Mouse (Mus musculus): ENCODE data around the gene Ccdc34.

Gene Ccdc34

DNA sequence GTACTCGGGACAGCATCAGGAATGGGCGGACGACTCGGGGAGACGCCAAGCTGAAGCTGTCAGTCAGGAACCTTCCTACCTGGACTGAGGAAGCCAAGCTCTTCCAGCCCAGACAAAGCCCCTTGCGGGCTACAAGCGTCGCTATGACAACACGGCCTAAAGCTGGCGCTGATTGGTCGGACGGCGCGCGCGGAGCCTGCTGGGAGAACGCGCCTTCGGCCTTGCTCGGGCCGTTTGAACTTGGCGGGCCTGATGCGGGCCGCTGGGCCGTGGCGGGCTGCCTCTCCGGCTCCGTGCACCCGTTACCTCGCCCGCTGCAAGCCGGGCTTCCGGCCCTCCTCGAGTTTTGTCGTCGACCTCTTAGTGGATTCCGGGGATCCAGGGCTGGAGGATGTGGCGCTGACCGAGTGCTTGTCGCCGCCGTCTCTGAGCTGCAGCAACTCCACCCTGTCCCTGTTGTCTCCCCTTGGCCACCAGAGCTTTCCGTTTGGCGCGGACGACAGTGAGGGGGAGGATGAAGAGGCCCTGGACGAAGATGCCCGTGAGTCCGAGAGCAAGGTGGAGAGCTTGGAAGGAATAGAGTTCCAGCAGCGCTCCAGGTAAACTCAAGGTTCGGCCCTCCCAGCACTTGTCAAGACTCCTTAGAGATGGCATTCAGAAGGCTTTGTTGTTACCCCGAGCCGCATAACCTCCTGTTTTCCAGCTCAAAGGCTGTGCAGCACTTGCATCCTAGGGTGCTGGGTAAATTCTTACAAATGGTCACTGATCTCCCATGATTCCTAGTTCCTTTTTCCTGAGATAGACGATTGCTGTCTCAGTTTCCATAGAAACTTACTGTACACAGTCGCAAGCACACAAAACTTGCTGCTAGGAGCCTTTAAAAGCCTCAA is at the start of gene Ccdc34:
Ccdc34 (plus strand) TSS at position 202 of the 890 bp plus-strand sequence.
- peak; percentile 94 for DNase-seq (ENCODE audit: low read depth, low spot score)

DNA sequence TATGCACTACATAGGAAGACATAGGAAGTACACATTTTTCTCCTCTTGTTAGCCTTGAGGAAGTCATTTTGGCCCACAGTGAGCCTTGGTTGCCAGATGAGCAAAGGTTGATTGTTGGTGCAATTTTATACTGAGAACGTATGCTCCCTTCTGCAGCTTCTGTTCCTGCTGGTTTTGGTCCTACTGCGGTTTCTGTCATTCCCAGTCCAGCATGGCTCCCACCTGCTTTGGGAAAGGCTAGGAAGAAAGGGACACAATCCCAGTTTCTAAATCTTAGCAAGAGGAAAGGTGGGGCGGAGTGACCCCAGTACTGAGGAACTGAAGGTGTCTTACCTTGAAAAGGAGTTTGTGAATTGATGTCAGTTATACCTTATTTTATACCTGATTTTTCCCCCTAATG is 48.2 kb upstream of the Ccdc34 start:
- DNase-seq (ENCODE audit: low read depth, low spot score), result no peak

DNA sequence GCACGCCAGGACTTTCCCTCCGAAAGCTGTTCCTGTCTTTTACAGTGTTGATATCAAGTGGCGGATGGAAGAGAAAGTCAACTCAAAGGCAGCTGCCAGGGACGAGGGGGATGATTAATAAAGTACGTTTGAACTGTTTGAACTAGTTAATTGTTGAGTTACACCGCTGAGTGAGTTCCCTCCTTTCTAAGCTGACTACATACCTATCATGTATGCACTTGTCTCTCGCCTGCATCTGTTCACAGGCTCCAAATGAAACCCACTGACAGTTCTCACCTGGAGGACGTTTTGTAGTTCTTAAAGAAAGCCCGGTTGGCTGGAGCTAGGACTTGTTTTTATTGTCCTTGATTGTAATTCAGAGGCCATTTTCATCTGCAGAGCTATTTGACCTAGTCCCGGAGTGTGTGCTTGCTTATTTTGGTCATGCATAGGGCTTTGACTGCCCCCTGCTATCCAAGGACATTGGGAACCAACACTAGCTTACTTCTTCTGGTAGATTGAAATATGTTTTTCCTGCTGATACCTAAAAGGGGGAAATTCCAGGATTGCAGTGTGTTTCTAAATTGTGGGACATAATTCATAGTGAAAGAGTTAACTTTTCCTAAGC is 47.6 kb upstream of the Ccdc34 start:
- DNase-seq (ENCODE audit: low read depth, low spot score), result no peak

DNA sequence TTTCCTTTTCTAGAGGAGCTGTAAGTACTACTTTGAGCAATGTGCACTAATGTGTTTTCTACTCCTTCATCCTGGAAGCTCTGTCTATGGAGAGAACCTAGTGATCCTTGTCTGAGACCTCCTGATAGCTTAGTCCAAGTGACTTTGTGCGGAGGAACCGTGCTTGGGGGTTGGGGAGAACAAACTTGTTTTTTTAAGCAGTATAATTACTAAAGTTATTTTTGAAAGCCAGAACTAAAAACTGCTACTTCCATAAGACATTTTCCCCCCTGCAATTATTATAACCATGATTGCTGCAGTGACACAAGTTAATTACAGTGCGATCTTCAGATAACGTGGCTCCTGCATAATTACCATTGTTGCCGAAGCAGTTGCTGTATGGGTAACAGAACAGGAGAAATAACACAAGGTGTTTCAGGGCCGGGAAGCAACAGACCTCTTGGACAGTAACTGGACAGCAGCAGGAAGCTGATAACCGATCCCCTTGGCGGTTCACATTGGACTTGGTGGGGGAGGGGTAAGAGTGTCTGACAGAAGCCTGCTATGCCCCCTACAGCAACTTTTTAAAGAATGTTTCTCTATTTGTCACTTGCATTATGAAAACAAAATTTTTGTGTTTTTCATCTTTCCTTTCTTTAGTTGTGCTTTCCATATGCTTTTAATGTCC is 46.7 kb upstream of the Ccdc34 start:
- DNase-seq (ENCODE audit: low read depth, low spot score), result no peak

DNA sequence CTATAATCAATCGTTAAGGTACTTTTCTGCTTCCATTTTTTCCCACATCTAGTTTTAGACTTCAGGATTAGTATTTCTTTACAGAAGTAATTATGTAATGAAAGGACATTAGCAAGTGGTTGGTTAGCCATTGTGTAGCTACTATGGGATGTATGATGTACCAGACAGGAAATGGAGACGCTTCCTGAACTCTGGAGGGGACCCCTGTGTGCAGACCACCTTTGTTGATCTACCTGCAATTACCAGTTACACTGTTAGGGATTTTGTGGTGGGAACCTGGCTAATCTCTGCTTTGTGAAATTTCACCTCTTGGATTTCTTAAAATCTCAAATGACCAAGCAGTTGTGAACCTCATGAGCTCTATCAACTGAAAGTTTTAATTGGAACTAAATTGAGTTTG is 45.3 kb upstream of the Ccdc34 start:
- DNase-seq (ENCODE audit: low read depth, low spot score), result no peak

DNA sequence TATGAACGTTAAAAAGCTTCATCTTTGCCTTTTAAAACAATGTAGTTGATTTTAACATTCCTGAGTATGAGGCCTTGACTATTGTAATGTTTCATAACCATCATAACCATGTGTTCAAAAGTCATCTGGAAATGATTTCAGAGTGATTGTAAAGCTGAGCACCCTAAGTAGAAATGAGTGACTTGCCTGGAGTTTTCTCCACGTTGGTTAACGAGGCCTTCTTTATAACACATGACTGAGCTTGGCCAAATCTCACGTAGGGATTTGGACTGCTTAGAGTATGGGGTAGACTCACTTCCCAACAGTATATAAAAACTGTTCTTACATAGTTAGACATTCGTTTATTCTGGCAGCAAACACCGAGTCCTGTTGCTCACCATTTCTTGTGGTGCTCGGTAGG is 44.7 kb upstream of the Ccdc34 start:
- DNase-seq (ENCODE audit: low read depth, low spot score), result no peak

DNA sequence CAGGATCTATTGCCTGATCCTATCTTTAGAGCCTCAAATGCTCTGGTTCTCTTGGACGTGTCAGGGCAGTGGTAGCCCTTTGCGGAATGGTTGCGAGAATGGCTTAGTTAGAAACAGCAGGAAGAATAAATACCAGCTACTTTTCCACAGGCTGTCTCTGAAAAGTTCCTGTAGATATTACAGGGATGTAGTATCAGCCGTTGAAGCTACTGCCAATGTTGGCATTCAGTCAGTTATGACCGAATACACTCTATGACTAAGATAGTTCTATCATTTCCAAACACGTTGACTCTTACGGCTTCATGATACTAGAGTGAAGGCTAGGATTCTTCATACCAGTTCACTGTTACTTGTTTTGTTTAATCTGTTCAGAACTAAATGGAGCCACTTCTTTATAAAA is 42.8 kb upstream of the Ccdc34 start:
- DNase-seq (ENCODE audit: low read depth, low spot score), result no peak

DNA sequence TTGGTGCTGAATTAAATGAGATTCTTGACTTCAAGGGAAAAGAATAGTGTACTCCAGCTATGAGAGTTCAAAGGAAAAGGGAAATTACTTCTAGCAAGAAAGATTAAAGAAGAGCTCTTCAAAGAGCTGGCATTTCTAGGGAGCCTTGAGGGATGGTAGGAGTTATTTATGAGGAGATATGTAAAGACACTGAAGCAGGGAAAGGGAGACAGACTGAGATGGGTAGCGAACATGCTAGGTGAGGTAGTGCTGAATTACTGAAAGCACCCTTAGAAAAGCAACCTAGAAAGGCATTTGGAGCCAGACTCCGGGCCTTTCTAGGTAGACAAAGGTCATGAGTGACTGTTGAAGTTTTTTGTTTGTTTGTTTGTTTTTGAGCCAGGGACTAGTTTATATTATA is 41.4 kb upstream of the Ccdc34 start:
- no peak for DNase-seq (ENCODE audit: low read depth, low spot score)

DNA sequence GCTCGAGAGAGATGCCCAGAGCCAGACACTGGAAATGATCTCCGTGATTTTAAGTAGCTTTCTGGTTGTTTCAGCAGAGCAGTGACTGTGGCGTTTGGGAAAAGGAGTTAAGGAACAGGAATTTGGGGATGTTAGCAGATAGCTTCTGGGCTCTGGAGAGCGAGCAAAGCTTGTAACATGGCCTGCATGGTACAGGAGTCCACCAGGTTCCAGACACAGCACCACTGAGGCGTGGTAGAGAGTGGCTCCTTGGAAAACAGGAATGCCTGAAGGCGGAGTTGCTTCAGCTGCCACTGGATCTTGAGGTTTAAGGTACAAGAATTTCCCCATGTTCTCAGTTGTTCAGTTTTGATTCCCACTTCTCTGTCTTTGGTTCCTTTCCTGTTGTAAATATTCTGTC is 40.3 kb upstream of the Ccdc34 start:
- DNase-seq (ENCODE audit: low read depth, low spot score), result no peak

DNA sequence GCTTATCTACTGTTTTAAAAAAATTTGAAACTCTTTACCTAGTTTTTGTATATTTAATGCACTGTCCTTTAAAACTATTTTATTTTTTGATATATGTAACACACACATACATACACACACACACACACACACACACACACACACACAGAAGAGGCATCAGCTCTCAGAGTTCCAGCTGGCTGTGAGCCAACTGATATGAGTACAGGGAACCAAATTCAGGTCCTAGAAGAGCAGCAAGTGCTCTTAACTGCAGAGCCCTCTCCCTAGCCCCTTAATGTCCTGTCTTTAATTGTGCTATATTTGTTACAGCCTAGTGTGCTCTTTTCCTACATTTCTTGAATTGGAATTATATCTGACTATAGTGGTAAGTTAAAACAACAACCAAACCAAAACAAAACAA is 38.4 kb upstream of the Ccdc34 start:
- DNase-seq (ENCODE audit: low read depth, low spot score), result no peak

DNA sequence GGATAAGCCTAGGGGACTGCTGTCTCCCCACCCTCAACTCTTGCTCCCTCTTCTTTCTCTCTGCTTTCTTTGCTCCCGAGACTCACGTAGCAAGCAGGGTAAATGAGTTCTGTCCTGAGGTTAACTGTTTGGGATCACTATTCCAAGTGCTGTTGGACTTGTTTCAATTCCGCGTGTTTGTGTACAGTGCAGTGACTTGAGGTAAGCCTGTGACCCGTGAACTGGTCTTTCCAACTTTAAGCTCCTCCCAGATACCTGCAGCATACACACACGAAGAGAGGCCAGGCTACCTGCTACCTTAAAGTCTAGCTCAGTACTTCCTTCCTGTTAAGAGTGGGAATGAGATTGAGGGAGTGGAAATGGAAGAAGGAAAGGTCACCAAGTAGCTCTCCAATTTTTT is 34.2 kb upstream of the Ccdc34 start:
- DNase-seq (ENCODE audit: low read depth, low spot score), result no peak

DNA sequence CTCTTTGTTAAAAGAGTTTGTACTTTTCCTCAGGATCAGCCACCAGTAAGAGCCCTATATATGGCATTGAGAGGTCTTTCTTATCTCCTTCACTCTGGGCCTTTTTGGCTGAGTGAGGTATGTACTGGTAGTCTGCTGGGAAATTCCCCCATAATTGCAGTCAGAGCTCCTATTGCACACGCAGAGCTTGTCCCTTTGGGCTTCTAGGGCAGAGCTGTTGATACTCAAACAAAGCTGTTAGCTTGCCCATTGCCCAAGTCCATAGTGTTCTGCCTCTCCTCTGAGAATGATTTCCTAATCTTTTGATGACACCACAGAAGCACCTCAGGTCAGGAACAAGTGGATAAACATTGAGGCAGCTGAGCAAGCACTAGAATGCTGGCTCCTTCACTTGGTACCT is 32.7 kb upstream of the Ccdc34 start:
- no peak for DNase-seq (ENCODE audit: low read depth, low spot score)

DNA sequence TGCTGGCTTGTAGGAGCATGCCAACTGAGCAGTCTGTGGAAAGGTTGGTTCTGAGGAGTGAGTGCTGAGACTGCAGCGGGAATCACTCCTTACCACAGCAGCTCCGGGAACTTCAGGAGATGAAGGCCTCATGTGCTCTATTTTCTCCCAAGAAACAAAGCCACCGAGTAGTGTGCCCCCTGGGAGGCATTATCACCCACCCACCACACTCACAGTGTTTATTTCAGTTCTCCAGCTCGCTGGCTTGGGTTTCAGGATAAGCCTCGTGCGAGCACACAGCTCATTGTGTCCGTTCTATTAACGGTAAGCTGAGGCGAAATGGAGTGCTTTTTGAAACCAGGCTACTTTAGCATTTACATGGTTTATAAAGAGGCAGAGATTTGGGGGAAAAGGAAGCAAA is 32.1 kb upstream of the Ccdc34 start:
- no peak for DNase-seq (ENCODE audit: low read depth, low spot score)

DNA sequence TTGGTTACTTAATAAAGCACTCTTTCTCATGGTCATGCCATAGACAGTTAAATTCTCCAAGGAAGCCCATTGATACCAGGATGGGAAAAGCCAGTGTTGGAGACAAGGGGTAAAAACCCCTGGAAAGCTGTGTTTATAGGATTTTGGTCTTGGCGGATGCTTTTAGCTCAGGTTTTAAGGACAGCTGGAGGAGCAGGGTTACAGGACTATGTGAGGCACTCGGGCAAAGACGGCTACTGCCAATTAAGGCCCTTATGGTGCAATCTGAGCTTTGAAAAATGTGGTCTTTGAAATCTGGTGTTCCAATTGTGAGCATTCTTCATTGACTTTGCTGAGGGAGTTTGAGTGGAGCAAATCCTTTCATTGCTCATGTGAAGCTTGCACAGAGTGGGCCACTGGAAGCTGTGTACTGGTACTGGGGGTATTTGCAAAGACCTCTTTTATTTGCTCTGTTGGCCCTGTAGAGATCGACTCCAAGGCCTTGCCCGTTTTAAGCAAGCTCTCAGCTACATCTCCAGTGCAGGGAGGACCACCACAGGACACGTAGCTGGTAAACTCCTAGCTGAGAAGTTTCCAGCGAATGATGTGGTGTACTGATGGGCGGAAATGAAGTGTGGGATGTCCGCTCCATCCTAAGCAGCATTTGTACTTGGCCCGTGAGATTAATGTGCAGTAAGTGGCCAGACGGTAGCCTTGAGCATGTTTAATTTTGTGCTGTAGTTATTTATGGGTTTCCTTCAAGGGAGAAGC is 31.4 kb upstream of the Ccdc34 start:
- no peak for DNase-seq (ENCODE audit: low read depth, low spot score)

DNA sequence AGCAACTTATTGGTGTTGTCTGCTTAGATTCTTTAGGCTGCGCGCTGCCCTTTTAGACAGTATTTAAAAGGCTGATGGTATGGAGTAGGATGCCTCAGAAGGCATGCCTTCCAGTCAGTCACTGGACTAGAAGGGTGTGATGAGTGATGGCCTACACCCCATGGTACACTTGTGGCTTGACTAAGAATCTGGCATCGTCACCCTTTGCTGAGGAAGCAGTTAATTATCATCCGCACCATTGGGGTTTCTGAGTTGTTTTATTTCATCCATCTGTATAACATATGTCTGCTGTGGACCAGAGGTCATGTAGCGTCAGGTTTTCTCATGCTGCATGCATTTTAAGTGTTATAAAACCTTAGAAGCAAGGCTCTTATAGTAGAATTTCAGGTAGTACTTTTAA is 29.7 kb upstream of the Ccdc34 start:
- no peak for DNase-seq (ENCODE audit: low read depth, low spot score)

DNA sequence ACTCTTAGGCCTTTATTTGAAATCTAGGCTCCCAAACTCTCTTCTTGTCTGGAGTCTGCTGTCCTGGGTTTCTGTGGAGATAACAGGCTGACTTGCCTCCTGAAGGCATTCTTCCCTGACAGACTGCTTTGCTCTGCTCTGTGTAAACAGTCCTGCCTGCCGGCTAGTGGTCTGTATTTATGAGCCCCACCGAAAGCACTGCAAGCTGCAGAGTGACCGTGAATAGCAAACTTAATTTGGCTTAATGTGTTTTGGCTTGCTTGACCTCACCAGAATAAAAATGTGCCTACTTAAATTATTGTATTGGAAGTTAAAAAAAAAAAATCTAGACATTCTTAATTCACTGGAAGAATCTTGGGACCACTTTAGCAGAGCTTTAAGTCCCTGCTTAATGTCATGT is 28.4 kb upstream of the Ccdc34 start:
- DNase-seq (ENCODE audit: low read depth, low spot score), result peak; percentile 45

DNA sequence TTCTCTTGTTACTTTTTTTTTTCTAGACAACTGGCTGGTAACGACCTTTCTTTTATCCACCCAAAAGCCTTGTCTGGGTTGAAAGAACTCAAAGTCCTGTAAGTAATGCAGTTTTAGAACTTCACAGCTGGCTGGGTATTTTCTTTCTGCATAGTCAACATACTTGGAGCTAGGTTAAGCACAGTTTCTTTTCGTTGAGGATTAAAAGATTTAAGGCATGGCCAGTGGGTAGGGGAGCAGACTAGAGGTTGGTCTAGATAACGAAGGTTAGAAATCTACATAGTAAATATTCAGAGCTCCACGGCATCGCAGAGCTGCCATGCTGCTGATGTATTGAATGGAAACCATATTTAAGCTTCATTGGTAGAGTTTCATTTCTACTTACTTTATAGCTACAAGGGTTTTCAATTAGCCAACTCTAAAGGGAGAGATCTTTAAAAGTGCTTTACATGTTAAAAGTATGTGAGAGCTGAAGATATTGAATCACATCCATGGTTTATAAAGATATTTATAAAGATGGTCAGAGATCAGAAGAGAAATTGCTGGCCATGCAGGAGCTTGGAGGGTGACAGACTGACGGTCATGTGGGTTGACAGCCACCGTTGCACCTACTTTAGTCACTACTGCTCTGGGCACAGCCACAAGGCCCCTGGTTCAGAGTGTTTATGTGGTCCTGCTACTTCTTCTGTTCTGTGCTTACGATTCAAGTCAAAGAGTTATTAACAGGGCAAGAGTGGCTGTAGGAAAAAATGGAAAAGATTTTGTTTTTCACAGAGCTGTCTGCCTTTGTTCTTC is 27.7 kb upstream of the Ccdc34 start:
- DNase-seq (ENCODE audit: low read depth, low spot score), result peak; percentile 19

DNA sequence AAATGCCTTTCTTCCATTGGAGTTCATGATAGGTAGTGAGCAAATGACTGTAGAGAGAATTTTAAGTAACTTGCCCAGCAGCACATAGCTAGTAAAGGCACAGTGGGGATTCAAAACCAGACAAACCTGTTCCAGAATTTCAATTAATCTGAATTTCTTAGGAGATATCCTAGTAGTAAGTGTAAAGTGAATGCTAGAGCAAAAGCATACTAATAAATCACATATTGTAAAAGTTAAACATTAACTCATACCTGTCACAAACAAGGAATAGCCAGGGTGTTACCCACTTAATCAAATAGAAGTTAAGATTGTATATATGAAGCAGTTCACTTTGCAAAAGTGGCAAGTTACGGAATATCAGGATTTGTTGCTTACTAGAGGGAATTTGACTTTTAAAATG is 25.9 kb upstream of the Ccdc34 start:
- no peak for DNase-seq (ENCODE audit: low read depth, low spot score)

DNA sequence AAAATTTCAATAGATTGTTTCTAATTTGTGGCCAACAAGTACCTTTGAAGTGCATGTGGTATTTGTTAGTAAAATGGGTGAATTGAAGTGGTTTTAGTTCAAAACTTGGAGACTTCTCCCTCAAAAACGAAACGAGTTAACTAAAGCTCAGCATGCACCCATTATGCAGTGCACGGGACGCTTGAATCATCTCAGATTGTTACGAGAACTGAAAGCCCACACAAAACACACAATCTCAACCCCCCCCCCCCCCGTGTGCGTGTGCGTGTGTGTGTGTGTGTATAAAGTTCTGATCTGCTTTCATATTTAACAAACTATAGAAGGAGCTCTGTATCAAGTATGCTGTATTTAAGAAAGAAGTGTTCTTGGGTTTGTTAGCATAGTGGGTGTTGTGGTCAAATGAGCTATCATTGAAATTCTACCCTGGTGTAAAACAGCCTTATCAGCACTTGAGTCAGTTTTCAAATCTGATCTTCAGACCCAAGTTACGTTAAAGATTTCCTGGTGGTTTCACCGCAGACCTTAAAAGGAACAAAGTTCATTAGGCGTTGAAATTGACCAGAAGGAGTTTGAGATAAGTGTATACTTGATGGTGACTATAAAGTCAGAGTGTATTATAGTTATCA is 25.1 kb upstream of the Ccdc34 start:
- no peak for DNase-seq (ENCODE audit: low read depth, low spot score)

DNA sequence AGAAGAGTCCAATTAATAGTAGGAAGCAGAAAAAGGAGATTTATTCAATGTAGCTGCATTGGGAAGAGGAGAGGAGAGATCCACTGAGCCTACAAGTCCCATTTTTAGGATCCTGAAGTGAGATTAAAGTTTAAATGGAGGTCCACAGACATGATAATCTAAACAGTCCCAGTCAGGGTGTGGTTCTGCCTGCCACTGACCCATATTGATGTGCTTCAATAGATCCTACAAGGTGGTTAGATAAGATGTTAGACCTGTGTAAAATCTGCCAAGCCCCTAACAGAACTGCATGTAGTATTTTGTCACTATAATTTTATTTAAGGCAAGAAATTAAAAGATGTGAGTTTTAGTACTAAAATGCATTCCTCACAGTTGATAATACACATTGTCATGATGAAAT is 24.2 kb upstream of the Ccdc34 start:
- no peak for DNase-seq (ENCODE audit: low read depth, low spot score)

DNA sequence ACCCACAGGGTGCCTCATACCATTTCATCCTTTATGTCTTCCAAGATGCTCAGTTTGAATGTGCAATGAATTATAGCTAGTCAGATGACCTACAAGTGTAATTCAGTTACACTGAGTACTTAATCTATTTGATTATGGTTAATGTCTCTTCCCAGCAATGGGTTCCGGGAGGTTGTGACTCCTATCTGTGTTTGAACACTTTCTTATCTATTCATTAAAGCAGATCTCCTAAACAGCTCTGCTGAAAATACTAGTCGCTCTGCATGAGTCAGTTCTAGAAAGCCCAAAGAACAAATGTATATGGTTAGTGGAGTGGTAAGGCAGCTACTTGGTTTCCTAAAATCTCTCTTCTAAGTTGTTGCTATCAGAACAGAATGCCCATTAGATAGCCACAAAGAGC is 22.6 kb upstream of the Ccdc34 start:
- DNase-seq (ENCODE audit: low read depth, low spot score), result no peak
